Mouse (Mus musculus) layer of hippocampus, adult 9-11 months (tissue): Measurements from ENCODE around the gene Gltp.

Source experiments
- DNase-seq: peaks from one replicate; pipeline ENCODE4 v3.0.0; 2022

The Gltp gene

DNA sequence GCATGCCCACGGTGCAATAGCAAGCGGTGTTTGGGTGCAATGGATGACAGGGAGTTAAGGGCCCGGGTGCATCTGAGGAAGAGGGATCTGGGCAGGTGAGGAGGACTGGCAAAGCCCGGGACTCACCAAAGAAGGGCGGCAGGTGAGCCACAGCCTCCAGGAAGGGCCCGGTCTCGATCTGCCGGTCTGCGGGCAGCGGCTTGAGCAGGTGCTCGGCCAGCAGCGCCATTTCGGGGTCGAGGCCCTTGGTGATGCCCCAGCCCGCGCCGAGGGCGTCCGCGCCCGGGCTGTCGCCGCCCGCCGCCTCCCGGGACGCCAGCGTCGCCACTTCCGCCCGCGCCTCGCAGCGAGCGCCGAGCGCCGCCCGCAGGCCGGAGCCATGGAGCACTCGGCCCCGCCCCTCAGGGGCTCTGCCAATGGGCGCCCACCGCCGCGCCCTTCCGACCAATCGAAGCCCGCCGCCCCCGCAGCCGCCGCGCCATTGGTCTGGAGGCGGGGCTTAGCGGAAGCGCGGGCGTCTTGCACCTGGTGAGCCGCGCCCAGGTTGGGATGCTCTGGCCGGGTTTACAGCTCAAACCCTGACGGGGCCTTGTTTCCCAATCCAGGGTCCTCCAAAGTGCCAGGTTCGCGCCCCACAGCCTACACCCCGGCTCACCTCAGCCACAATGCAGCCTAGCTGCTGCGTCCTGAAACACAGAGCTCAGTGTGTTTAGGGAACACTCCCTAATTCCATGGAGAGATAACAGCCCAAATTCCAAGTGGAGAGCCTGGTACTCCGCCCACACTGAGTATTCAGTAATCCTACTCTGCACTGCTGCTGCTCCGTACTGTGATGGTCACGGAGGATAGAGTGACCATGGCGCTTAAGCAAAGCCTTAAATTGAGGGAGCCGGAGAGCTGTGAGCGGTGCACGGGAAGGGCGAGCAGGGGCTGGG lies at the start of gene Gltp:
Gltp (minus strand) TSS at position 352 of the 935 bp plus-strand sequence.
- peak; percentile 96 for DNase-seq

DNA sequence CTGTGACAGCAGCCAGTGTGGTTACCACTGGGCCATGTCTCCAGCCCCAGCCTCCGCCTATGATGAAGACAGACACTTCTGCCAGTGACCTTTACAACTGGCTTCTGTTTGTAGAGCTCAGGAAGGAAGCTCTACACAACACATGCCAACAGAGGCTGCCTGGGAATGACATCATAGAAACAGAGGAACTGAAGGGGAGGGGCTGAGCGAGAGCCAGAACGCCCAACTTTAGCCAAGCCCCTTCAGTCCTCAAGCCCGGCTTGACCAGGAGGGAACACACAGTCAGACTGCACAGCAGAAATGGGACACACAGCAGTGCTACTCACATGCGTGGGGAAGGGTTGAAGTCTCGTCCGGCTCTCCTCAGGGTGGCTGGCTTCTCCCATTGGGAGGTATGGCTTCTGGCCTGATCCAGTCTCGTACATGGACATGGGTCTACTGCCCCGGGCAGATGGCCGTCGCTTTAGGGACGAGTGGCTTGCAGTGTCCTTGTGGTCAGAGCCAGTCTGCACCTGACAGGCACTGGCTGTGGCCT lies 48.0 kb upstream of the Gltp start:
- peak; percentile 77 for DNase-seq

DNA sequence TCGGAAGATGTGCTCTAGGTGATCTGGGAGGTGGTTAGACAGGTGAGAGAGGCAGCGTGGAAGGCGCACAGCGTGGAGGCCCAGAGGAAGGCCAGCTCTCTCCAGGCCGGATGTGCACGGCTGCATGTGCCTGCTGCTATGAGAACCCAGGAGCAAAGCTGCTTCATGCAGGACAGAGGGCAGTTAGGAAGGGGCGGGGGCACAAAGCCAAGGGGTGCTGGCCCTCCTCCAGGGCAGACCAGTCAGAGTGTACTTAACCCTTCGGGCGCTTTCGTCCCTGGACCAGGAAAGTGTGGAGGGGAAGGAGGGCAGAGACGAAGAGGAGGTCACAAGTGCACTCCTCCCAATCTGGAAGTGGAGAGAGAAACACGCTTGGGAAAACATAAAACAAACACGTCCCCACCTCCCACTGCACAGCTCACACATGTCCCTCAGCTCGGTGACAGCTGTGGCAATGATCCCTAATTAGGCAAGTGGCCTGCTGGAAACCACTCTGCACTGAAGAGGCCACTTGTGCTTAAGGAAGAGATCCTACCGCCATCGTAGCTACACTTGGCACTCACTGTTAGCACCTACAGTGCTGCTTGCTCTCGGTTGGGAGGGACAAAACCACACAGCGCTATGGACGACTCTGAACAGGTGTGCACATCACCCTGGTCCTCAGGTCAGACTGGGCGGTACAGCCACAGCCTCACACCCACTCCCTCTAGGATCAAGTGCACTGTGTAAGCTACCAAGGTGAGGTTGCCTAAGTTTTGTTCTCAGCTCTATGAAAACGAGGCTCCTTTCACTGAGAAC lies 46.5 kb upstream of the Gltp start:
- DNase-seq, result no peak

DNA sequence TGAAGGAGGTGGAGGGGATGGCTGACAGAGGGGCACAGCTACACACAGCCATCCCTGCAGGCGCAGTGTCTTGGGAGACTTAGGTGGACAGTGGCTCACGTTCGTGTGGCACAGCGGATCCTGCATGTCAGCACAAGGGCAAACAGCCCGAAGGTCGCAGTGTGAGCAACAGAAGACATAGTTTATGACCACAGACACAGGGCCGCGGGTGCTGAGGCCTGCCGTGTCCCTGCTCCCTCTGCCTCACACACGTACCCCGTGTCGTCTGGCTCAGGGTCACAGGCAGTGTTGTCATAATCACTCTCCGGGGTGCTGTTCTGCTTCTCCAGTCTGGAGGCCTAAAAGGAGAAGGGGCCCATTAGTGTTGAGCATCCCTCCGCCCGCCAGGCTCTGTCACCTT lies 42.8 kb upstream of the Gltp start:
- no peak for DNase-seq

DNA sequence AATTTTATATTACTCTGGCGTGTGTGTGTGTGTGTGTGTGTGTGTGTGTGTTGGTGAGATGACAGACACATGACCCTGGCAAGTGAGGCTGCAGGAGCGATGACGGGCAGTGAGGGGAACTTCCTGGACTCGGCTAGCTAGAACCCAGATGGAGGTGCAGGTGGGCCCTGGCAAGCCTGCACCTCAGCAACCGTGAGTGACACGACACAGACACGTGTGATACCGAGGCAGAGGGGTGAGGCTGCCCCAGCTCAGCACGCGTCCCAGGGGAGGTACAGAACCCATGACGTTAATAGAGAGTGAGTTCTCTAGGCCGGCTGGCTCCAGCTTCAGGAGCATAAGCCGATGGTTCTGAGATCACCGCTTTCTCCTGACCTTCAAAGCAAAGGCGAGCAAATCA lies 41.2 kb upstream of the Gltp start:
- no peak for DNase-seq

DNA sequence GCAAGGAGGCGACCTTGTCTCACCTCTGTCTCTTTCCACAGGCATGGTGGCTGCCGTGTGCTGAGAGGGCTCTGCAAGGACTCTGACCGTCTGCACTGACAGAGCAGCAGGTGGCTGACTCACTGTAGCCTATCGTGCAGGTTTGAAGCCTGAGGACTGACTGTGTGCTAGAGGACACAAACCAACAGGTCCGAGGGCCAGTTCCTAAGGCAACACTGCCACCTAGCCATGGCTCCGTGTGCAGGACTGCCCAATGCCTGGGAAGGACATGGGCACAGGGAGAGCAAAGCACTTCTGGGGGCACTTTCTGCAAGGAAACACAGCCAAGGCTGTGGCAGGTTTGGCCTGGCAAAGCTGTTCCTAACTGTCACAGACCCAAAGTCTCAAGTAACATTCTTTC lies 40.7 kb upstream of the Gltp start:
- no peak for DNase-seq

DNA sequence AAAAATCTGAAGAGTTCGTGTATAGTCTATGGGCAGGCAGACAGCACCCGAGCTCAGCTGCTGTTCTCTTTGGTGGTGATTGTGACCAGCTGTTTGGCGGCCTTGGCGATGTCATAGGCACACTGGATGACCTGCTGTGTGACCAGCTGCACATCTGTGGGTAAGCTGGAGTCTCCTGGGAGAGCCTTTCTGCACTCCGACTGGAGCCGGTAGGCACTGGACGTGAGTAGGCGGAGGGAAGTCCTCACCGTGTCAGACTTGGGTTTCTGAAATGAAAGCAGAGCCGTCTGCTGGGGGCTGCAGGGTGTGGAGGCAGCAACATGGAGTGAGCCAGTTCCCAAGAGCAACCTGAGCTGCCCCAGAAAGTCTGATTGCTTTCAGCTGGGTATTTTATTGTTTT lies 39.3 kb upstream of the Gltp start:
- no peak for DNase-seq

DNA sequence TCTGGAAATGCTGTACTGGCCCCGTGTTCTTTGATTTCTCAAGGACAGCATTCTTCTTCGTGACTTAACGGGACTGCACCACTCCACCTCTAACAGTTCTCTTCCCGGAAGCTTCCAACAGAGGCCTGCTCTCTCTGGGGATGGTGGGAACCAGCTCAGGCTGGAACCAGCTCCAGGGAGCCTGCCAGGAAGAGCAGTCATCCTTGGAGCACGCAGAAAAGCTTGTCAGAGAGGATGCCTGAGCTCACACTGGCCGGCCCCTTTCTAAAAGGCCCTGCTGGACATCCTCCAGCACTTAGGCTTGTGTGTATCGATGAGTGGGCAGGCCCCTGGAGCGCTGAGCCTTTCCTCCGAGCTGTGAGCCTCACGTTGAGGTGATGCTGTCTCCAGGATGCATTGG lies 37.4 kb upstream of the Gltp start:
- DNase-seq, result no peak

DNA sequence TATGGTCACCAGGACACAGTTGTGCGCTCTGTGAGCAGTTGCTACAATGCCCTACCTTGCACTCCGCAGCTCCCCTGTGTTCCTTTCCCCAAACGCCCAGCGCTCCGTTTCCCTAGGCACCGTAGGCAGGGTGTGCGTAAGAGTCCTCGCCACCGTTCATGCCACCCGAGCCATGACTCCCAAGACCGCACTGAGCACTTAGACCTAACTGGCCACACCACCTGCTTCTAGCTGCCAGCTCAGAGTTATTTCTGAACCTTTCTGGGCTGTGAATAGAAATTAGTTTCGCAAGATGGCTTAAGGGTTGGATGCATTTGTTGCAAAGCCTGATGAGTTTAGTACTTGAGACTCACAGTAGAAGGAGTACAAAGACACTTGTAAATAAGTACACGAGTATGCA lies 32.1 kb upstream of the Gltp start:
- DNase-seq, result no peak

DNA sequence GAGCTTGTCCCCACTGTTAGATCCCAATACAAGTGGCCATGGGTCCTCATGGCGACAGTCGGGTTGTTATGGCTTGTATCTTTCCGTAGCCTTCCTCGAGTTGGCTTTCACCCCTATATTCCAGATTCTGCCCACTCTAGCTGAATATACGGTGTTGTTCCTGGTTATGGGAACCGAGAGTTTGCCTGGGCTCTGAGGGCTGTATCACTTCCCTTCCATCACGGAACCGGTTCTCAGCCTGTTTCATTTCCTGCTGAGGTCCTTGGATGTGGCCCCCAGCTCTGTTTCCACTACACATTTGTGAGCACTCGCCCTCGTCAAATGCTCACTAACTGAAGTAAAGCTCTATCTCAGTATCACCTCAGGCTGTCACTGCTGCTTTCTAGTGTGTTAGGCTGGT lies 31.2 kb upstream of the Gltp start:
- no peak for DNase-seq

DNA sequence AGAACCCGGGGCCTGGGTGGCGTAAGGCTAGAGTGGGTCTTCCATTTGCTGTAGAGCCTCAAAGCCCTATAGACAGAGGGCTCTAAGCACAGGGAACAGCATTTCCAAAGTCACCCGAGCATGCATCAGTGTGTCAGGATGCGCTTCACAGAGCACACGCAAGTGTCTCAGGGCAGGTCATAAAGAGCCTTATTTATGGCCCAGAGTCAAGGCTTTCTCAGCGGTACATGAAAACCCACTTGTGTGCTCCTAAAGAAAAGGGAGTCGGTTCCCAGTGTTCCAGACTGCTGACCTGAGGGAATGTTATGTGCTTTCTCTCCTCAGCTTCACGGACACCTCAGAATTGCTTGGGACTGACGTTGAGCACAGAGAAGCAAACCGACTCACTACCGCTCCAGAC lies 30.0 kb upstream of the Gltp start:
- DNase-seq, result no peak

DNA sequence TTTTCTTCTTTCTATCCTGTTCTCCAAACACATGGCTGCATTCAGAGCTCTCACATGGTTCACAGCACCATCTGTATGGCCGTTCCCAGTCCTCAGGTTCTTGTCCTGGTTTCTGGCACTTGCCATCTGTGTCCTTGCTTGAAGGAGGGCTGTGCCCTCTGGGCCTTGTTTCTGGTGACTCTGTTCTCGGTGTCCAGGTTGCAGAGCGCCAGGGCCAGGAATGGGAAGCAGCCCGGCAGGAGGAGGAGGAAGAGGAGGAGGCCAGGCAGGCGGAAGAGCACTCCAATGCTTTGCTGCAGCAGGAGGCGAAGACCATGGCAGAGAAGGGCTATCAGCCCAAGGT lies 29.1 kb upstream of the Gltp start:
- no peak for DNase-seq

DNA sequence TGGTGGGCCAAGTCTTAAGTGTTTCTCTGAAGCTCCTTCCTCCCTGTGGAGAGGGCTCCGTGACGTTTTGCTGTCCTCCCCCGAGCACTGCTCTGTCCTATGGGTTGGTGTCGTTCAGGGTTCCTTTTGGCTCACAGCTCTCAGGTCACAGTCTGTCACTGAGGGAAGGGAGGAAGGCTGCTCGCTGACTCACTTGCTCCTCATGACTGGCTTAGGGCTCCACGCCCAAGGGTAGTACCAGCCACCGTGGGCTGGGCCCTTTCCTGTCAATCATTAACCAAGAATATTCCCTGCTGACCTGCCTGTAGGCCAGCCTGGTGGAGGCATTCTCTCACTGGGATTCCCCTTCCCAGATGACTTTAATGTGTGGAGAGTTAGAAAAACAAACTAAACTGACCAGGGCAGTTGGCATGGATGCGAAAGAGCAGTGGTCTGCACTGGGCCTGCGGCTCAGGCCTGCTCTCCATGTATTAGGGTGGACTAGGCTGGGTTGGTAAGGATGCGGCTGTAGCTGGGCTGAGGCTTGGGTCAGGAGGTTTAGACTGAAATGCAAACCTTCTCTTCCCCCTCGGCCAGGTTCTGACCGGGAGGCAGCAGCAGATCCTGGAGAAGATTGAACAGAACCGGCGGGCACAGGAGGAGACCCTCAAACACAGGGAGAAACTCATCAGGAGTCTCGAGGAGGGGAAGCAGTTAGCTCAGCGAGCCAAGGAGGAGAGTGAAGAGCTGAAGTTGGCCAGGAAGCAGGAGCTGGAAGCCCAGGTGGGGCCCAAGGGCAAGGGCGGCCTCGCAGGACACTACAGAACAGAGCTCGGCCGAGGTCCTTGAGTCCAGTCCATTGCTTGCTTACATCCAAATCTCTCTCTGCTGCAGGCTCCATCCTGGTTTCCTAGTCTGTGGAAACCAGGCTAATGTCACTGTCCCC lies 28.5 kb upstream of the Gltp start:
- DNase-seq, result no peak

DNA sequence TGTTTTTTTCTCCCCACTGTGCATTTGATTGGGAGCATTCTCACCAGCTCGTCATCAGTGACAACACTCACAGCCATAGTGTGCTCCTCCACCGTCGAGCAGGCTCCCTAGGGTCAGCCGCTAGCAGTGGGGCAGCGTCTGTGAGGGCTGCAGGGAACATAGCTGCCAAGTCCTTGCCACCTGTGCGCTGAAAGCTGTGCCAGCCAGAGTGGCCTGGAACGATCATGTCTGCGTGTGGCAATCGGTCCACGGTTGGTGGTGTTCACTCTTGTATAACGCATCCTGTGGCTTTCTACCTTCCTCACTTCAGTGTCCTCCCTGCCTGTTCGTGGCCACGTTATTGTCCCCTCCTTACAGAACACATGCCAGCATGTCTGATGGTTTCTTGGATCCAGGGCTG lies 27.7 kb upstream of the Gltp start:
- DNase-seq, result no peak

DNA sequence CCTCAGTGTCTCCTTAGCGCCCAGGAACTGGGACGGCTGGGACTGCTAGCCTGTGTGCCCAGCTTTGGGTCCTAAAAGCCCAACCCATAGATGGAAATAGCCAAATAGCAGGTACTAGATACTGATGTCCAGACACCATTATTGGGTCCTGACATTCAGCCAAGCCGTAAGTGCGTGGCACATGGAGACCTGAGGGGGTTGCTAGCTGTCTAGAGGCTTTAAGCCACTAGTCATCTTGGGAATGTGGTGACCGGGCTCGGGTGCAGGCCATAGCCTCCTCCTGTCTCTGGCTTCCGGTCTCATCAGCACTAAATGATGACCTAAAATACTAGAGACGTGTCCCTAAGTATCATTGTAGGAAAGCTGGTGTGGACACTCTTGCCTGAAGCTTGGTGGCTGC lies 27.2 kb upstream of the Gltp start:
- DNase-seq, result no peak

DNA sequence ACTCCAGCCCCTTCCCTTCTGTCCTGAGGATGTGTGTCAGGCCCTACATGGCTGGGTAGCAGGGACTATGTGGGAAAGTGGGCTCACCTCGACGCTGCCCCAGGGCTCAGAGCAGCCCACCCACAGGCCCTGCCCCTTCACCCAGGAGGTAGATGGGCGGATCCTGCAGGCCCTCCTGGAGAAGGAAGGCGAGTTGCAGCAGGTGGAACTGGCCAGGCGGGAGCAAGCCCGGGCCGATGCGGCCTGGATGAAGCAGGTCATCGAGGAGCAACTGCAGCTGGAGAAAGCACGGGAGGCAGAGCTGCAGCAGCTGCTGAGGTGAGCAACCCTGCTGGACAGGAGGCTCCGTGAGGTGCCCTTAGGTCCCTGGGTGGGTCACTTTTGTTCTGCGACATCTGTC lies 26.5 kb upstream of the Gltp start:
- no peak for DNase-seq

DNA sequence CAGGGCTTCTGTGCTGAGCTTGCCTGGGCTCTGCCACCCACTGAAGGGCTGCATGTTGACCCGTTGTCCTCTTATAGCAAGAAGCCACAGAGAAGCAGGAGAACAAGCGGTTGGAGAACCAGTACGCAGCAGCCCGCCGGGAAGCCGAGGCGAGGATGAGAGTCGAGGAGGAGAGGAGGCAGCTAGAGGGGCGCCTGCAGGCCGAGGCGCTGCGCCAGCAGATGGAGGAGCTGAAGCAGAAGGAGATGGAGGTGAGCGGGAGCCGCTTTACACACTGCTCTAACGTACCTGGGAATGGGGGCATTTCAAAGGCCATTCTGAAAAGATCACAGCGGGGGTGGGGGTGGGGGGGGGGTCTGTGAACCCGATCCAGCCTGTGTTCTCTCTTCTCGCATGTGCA lies 23.8 kb upstream of the Gltp start:
- DNase-seq, result no peak

DNA sequence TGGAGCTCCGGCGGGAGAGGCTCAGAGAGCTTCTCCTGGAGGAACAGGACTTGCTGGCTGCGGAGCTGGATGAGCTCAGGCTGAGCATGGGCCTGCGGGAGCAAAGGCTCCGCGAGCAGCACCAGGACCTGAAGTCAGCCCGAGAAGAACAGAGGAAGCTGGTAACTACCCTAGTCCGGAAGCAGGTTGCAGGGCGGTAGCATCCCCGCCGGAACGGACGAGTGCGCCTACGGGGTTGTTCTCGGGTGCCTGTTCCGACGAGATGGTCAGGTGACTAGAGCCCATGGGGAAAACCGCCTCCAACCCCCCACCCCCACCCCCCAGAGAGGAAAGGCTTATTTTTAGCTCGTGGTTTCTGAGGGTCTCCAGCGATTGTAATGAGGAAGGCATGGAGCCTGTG lies 18.6 kb upstream of the Gltp start:
- no peak for DNase-seq

DNA sequence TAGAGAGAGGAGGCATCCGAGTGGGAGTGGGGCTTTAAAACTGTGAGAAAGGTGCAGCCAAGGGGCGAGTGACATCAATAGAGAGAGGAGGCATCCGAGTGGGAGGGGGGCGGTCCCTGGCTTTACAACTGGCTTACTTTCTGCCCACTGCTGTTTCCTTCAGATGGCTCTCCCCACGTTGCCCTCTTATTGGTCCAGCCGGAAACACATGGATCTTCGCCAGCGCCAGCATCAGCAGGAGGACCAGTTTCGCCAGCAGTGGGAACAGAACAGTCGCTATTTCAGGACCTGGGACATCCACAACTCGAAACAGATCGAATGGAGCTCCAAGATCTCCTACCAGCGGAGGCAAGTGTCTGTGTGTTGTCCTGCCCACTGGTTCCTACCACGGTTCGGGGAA lies 17.7 kb upstream of the Gltp start:
- no peak for DNase-seq

DNA sequence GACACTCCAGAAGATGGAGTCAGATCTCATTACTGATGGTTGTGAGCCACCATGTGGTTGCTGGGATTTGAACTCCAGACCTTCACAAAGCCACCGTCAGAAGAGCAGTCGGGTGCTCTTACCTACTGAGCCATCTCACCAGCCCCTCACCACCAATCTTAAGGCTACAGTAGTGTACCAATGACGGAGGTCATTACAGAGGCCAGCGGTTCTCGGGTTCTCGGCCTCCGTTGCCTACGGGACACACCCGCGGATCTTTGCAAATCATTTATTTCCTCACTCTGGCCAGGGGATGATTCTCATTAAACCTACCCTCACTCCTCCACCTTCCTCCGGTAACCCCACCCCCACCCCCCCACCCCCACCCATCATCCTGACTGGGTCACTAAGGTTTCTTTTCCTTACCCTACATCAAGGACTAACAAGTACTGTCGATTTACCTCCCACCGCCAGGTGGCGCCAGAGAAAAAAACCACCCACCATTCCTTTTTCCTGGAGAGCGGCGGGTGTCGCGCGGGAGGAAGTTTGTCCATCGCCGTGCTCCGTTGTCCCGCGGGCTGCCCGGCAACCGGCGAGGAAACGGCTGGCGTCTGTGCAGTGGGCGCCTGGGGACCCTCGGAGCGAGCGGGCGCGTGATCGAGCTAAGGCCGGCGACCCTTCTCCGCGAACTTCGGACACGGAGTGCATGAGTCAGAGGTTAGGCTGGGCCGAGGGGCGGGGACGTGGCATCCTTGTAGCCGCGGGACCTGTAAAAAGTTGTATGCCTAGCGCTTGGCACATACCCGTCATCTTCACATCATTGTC lies 16.7 kb upstream of the Gltp start, which contains the start of gene Tchp:
Tchp (plus strand) TSS at position 496 of the 804 bp plus-strand sequence.
- peak; percentile 87 for DNase-seq

DNA sequence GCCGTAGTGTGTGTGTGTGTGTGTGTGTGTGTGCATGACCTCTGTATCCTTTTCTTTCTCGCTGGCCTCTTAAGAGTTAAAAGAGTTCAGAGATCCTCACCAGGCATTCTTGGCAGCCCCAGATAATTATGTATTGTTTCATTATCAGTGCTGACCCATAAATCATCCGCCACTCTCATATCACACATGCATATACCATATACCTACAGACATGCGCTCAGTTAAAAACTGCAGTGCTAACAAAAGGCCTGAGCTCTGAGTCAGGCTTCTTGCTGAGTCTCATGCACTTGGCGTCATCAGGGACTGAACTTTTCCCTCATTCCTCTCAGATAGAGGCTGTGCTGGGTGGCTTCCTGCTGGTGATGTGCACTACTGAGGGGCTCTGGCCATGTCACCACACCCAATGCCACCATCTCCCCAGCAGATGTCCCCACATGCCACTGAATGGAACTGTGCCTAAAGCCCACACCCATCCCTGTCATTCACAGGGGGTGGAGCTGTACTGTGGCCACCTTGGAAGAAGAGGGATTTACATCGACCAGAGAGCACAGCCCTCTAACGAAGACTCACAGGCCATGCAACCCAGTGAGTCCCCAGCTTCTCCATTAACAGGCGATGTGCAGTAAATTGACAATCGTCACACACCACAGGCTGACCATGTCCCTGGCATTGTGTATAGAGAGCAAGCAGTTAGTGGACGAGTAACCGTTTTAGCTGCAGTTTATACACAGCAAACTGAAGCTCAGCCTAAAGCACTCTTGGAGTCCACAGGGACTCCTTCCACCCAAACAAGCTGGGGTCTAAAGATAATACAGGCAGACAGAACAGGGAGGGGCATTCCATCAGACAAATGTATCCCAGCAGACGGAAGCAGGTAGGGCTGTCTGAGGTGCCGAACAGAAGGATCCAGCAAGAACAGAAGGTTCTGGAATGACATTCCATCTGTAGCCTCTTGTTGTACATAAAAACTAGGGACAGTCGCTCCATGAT lies 11.9 kb upstream of the Gltp start:
- no peak for DNase-seq
